Mouse (Mus musculus) kidney, postnatal 10 days (tissue): ENCODE data around the gene Ica1.
A peak's percentile ranks its signal among the peaks of the same experiment; 100 is the strongest.

Source experiments
- DNase-seq: peaks from one replicate; pipeline ENCODE4 v3.0.0; 2021; ENCODE audit warnings: mixed read lengths

The Ica1 gene

GRCm38 (mm10) chr6:8686678-8687580 is 91.4 kb downstream of the Ica1 start:
- DNase-seq: no peak

- peak; percentile 51 for DNase-seq
These were observed 94.9 kb downstream of the Ica1 start for GRCm38 (mm10) chr6:8683379-8683778.

- DNase-seq: no peak
These were observed 97.4 kb downstream of the Ica1 start for GRCm38 (mm10) chr6:8680931-8681330.

GRCm38 (mm10) chr6:8673013-8673412 is 105.3 kb downstream of the Ica1 start:
- DNase-seq: no peak

- DNase-seq: peak; percentile 36
These were observed 108.9 kb downstream of the Ica1 start for GRCm38 (mm10) chr6:8669343-8669742.

- DNase-seq: no peak
These were observed 110.1 kb downstream of the Ica1 start for GRCm38 (mm10) chr6:8668013-8668811.

- DNase-seq: no peak
These were observed 112.5 kb downstream of the Ica1 start for GRCm38 (mm10) chr6:8665786-8666185.

GRCm38 (mm10) chr6:8664956-8665355 is 113.3 kb downstream of the Ica1 start:
- no peak for DNase-seq

GRCm38 (mm10) chr6:8663092-8663740 is 115.1 kb downstream of the Ica1 start:
- no peak for DNase-seq

- no peak for DNase-seq
These were observed 116.9 kb downstream of the Ica1 start for GRCm38 (mm10) chr6:8661404-8661803.

- no peak for DNase-seq
These were observed 118.2 kb downstream of the Ica1 start for GRCm38 (mm10) chr6:8660076-8660475.

GRCm38 (mm10) chr6:8659194-8659959 is 118.9 kb downstream of the Ica1 start:
- no peak for DNase-seq

- no peak for DNase-seq
These were observed 119.9 kb downstream of the Ica1 start for GRCm38 (mm10) chr6:8658431-8658830.

- no peak for DNase-seq
These were observed 120.8 kb downstream of the Ica1 start for GRCm38 (mm10) chr6:8657459-8657858.

GRCm38 (mm10) chr6:8655454-8655853 is 122.8 kb downstream of the Ica1 start:
- no peak for DNase-seq

- DNase-seq: no peak
These were observed 127.9 kb downstream of the Ica1 start for GRCm38 (mm10) chr6:8650413-8650812.

- DNase-seq: no peak
These were observed 128.9 kb downstream of the Ica1 start for GRCm38 (mm10) chr6:8649295-8649865.

GRCm38 (mm10) chr6:8648185-8648901 is 129.9 kb downstream of the Ica1 start:
- DNase-seq: peak; percentile 11

- no peak for DNase-seq
These were observed 130.6 kb downstream of the Ica1 start for GRCm38 (mm10) chr6:8647513-8648184.

- DNase-seq: no peak
These were observed 132.6 kb downstream of the Ica1 start for GRCm38 (mm10) chr6:8645708-8646107.

GRCm38 (mm10) chr6:8644703-8645102 is 133.6 kb downstream of the Ica1 start:
- no peak for DNase-seq
